Mouse (Mus musculus): Measurements from ENCODE around the gene Sephs2. TPM values are rescaled to one million over a fixed set of nuclear protein-coding genes. Genes with fewer than 3 reads are reported as not detected.

Gene Sephs2
- 61.1 and 61.8 TPM in 2 replicates for polyA plus RNA-seq (2012; ENCODE audit: low replicate concordance)

DNA sequence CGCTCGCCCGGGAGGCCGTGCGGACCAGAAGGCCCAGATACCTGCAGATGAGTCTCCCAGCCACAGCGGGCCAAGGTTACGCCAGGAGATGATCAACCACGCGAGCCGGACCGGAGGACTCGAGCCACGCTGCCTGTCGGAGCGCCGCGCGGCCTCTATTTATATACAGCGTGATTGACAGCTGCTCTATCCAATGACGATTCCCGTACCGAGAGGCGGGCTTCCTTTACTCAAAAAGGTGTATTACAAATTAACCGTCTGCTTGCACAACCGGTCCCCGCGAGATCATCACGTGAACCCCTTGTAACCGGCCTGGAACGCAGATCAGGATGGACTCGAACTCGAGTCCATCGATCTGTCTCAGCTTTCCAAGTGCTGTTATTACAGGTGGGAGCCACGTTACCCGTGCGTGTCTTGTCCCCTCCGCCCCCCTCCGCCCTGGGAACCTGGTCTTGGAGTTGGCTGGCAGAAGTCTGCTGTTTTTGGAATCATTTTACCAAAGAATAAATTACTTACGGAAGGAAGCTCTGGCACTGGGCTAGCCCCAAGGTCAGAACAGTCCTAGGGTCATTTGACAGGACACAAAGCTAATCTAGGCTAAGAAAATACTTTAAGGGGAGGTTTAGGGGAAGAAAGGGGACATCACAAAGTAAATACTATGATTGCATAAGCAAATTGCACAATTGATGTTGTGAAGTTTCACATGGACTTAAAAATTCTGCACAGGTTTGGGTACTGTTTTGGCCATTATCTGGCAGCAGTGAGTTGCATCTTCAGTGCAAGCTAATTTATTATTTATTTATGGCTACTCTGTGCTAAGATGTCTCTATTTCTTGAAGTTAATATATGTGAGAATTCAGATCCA, at the start of gene Sephs2:
Gene Sephs2, minus strand, starts transcription at position 131 of the 865 bp plus-strand sequence.

GRCm38 (mm10) chr7:127296098-127296497, 22.2 kb upstream of the Sephs2 start, which contains the start of gene Itgal:
TSS of gene Itgal (plus strand) at chr7:127296260.

DNA sequence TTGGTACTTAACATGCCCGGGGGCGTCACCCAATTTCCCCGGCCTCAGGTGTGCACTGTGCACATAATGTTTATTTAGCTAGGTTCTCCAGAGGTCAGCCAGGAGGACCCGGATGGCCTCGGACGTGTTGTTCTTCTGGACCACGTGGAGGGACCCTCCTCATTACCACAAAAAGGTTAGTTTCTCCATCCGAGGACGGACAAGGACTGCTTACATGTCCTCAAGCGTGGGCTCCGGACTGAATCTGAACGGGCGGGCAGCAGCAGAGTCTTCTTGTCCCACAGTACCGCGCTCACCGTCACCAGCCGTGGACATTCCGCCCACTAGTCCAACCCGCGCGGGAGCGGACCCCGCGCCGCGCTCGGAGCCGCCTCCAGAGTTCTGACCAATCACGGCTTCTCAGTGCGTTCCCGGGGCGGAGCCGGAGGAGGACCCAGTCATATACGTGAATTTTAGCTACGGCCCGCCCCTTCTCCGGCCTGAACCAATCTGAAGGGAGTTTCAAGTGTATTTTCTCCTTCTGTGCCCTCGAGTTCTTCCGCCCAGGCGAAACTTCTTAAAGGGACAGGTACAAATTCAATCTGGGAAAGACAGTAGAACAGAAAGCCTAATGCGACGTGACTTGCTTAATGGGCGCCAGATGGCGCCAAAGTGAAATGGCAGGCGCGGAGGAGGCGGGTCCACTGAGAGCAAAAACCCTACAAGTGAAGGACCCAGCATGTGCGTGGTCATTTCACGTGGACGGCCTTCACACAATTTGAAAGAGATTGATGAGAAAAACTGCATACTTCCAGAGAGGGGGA, 13.3 kb downstream of the Sephs2 start, which contains the start of gene Dctpp1:
Gene Dctpp1, minus strand, starts transcription at position 401 of the 803 bp plus-strand sequence.

DNA sequence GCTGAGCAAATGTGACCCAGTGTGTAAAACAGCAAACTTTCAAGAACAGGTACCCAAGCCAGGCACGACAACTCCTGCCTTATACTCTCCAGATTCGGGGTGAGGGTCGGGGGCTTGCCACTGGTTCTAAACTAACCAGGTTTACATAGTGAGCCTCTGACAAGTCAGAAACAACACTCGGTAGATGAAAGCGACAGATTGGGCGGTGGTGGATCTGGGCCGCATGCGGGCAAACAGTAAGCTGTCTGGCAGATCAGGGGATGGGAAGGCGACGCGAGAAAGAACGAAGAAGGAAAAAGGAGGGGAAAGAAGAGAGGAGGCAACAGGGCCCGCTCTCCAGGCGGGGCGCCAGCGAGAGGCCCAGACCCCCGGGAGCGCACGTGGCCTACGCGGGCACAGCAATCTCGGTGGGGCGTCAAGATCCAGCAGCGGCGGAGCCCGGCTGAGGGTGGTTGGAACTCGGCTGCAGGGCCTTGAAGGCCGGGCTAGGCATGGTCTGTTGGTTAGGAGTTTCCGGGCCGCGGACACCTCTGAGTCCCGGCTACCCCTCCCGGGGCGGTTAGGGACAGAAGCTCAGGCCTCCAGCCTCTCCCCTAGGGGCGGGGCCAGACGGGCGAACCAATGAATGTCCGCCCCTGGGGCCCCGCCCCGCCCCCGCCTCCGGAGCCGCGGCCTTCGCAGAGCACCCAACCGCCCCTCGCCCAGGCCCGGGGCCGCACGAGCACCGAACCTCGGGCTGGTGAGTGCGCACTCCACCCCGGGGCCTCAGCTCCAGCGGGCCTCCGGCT, 29.8 kb downstream of the Sephs2 start, which contains the start of gene Zfp771:
Gene Zfp771, plus strand, starts transcription at position 405 of the 788 bp plus-strand sequence.

GRCm38 (mm10) chr7:127232622-127233367, 41.1 kb downstream of the Sephs2 start, which contains the start of the genes Zfp553 and Sept1:
TSS of gene Zfp553 (plus strand) at chr7:127233061.
TSS of gene Sept1 (minus strand) at chr7:127233130.

Other genes starting within 250 kb of the Sephs2 start
- gene Maz, start 247.0 kb downstream of the Sephs2 start, polyA plus RNA-seq (2012; ENCODE audit: low replicate concordance): 992 and 1,684 TPM in 2 replicates
- gene Kif22, start 231.6 kb downstream of the Sephs2 start, polyA plus RNA-seq (2012; ENCODE audit: low replicate concordance): 23.8 and 26.3 TPM in 2 replicates
- not detected in 2 replicates for gene Zg16, start 186.7 kb downstream of the Sephs2 start, polyA plus RNA-seq (2012; ENCODE audit: low replicate concordance)
- 99.5 and 130 TPM in 2 replicates for gene AI467606, start 182.7 kb downstream of the Sephs2 start, polyA plus RNA-seq (2012; ENCODE audit: low replicate concordance)
- gene Qprt, start 151.8 kb downstream of the Sephs2 start, polyA plus RNA-seq (2012; ENCODE audit: low replicate concordance): 1.9 and 3.6 TPM in 2 replicates
- 73.3 and 200 TPM in 2 replicates for gene Spn, start 136.2 kb downstream of the Sephs2 start, polyA plus RNA-seq (2012; ENCODE audit: low replicate concordance)
- 55.9 and 67.9 TPM in 2 replicates for gene Cd2bp2, start 78.0 kb downstream of the Sephs2 start, polyA plus RNA-seq (2012; ENCODE audit: low replicate concordance)
- gene Tbc1d10b, start 65.6 kb downstream of the Sephs2 start, polyA plus RNA-seq (2012; ENCODE audit: low replicate concordance): 87.2 and 117 TPM in 2 replicates
- 2.1 TPM in 1 of 2 replicates, not detected in the other for gene Mylpf, start 65.2 kb downstream of the Sephs2 start, polyA plus RNA-seq (2012; ENCODE audit: low replicate concordance)
- gene Zfp553, start 41.0 kb downstream of the Sephs2 start, polyA plus RNA-seq (2012; ENCODE audit: low replicate concordance): 17.3 and 29.4 TPM in 2 replicates
- 439 and 604 TPM in 2 replicates for gene Sept1, start 40.9 kb downstream of the Sephs2 start, polyA plus RNA-seq (2012; ENCODE audit: low replicate concordance)
- gene Zfp771, start 29.8 kb downstream of the Sephs2 start, polyA plus RNA-seq (2012; ENCODE audit: low replicate concordance): 141 and 154 TPM in 2 replicates
- gene Dctpp1, start 13.3 kb downstream of the Sephs2 start, polyA plus RNA-seq (2012; ENCODE audit: low replicate concordance): 23.3 and 79.5 TPM in 2 replicates
- 8.1 and 8.8 TPM in 2 replicates for gene Itgal, start 22.2 kb upstream of the Sephs2 start, polyA plus RNA-seq (2012; ENCODE audit: low replicate concordance)
- gene Zfp768, start 71.5 kb upstream of the Sephs2 start, polyA plus RNA-seq (2012; ENCODE audit: low replicate concordance): 5.9 and 11.1 TPM in 2 replicates
- 1.4 and 3.4 TPM in 2 replicates for gene Zfp747, start 102.0 kb upstream of the Sephs2 start, polyA plus RNA-seq (2012; ENCODE audit: low replicate concordance)
- 0.37 and 0.74 TPM in 2 replicates for gene 9130019O22Rik, start 113.1 kb upstream of the Sephs2 start, polyA plus RNA-seq (2012; ENCODE audit: low replicate concordance)
- 1.5 and 2.1 TPM in 2 replicates for gene E430018J23Rik, start 119.6 kb upstream of the Sephs2 start, polyA plus RNA-seq (2012; ENCODE audit: low replicate concordance)
- gene Zfp764, start 132.8 kb upstream of the Sephs2 start, polyA plus RNA-seq (2012; ENCODE audit: low replicate concordance): 0.59 and 1.0 TPM in 2 replicates
- gene Zfp688, start 148.0 kb upstream of the Sephs2 start, polyA plus RNA-seq (2012; ENCODE audit: low replicate concordance): 18.8 and 19.7 TPM in 2 replicates
- 6.3 and 11.5 TPM in 2 replicates for gene Zfp689, start 175.1 kb upstream of the Sephs2 start, polyA plus RNA-seq (2012; ENCODE audit: low replicate concordance)
- 97.0 and 102 TPM in 2 replicates for gene Prr14, start 185.6 kb upstream of the Sephs2 start, polyA plus RNA-seq (2012; ENCODE audit: low replicate concordance)
- 513 and 735 TPM in 2 replicates for gene Fbrs, start 205.1 kb upstream of the Sephs2 start, polyA plus RNA-seq (2012; ENCODE audit: low replicate concordance)
- 29.4 and 62.6 TPM in 2 replicates for gene Srcap, start 237.9 kb upstream of the Sephs2 start, polyA plus RNA-seq (2012; ENCODE audit: low replicate concordance)
- gene Gm42715, start 245.5 kb upstream of the Sephs2 start, polyA plus RNA-seq (2012; ENCODE audit: low replicate concordance): 34.4 and 37.2 TPM in 2 replicates